Mouse (Mus musculus) right cerebral cortex, postnatal 25 days (tissue): ENCODE results near the gene 6430548M08Rik.

Source experiments
- DNase-seq: peaks from one replicate; pipeline ENCODE4 v3.0.0; 2022

The 6430548M08Rik gene

DNA sequence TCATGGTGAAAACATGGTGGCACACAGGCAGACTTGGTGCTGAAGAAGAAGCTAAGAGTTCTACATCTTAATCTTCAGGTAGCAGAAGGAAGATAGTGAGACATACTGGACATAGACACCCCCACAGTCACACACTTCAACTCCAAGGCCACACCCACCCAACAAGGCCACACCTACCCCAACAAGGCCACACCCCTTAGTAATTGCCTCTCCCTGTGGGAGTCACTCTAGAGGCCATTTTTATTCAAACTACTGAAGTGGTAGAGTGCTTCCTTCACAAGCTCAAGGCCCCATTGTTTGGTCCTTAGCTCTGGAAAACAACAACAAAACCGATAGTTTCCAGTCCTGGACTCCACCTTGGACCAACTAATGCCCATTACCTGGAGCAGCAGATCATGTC lies 32.1 kb downstream of the 6430548M08Rik start:
- DNase-seq = no peak

DNA sequence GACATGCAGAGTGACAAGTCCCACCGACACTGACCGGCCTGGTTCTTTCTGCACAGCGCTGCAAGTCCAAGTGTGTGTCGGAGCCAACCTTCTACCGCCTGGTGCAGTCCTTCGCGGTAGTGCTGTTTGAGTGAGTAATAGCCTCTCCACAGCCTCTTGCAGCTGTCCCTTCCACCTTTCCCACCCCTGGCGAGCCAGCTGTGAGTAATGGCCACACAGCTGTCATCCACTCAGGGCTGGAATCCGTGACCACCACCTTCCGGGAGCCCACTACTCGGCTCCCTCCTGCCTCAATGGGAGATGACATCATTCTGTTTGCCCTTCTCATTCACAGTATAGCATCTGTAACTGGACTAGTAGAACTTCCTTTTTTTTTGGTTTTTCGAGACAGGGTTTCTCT lies 36.1 kb downstream of the 6430548M08Rik start:
- DNase-seq = no peak

- DNase-seq = no peak
Measured at GRCm38 (mm10) chr8:120151151-120151550, 37.2 kb downstream of the 6430548M08Rik start.

GRCm38 (mm10) chr8:120152636-120153035 lies 38.7 kb downstream of the 6430548M08Rik start:
- no peak for DNase-seq

DNA sequence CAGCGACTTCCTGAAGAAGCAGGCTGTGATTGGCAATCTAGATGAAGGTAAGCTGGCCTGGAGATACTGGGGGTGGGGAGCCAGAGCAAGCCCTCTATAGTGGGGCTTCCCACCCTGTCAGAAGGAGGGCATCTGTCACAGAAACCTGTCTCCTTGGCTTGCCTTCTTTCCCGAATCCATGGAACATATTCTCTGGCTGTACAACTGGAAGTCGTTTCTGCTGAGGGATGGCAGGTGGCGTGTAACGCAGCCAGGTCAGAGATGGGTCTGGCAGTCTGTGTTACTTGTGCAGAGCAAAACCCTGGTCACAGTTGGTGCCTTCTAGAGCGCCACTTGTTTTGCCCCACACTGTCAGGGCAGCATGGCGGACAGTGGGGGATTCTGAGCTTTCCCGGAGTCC lies 46.4 kb downstream of the 6430548M08Rik start:
- no peak for DNase-seq

DNA sequence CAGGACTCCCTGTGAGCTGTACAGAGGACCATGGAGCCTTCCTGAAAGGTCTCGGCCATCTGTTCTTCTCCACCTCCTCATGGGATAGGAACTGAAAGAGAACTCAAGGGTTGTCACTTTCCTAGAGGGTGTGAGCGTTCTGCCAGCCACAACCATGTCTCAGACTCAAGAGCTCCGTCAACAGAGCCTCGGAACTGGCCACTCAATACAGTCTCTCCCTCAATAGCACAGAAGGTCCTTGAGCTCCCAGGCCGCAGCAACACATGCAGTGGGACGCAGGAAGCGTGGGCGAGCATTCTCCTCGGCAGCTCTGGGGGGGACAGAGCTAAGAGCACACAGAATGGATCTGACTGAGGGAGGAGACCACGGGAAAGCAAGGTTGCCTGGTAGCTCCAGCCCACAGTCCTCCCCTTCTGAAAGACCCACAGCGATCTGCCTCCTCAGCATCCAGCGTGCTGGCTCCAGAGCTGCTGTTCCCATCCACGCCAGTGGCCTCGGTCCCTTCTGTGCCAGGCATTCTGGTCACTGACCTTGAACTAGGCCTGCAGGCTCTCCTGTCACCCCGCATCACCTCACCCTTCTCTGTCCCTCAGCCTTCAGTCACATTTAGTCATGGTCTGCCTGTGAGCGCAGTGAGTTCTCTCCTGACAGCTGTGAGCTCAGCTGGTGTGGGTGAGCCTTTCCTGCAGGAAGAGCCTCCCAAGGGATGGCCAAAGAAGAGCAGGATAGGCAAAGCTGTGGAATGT lies 47.9 kb downstream of the 6430548M08Rik start:
- DNase-seq = no peak

GRCm38 (mm10) chr8:120162404-120162752 lies 48.4 kb downstream of the 6430548M08Rik start:
- DNase-seq = no peak

- DNase-seq = no peak
Measured at GRCm38 (mm10) chr8:120163376-120163775, 49.4 kb downstream of the 6430548M08Rik start.

DNA sequence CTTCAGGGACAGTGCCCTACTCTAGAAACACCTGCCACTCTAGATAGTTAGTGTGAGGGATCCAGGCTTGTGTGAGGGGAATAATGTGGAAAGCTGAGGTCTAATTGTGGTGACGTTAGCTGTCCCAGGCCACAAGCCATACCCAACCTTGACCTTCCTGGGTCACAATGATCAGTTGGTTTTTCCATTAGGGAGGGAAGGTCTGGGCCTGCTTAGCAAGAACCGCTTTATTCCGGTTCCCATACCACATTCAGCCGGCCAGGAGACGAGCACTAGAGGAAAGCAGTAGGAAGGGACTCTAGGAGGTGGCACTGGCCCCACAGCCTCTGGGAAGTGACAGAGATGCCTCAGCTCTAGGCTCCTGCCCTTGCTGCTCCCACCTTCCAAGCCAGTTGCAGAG lies 50.1 kb downstream of the 6430548M08Rik start:
- DNase-seq = no peak

DNA sequence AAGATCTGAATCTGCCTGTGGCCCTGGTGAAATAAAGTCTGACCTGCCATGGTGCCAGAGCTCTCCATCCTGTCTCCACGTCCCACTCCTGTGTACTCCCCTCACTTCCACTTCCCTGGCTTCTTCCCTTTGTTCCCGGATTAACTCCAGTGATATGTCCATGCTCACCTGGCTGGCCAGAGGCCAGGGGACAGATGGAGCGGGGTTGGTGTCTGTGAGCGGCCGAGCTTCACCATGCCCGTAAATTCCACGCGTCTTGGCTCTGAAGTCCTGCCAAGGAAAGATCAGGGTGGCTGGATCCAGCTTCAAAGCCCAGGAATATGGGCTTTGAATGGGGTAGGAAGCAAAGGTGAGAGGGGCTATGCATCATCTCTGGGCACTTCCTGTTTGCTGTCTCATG lies 53.2 kb downstream of the 6430548M08Rik start:
- no peak for DNase-seq

GRCm38 (mm10) chr8:120167821-120168220 lies 53.9 kb downstream of the 6430548M08Rik start:
- no peak for DNase-seq

DNA sequence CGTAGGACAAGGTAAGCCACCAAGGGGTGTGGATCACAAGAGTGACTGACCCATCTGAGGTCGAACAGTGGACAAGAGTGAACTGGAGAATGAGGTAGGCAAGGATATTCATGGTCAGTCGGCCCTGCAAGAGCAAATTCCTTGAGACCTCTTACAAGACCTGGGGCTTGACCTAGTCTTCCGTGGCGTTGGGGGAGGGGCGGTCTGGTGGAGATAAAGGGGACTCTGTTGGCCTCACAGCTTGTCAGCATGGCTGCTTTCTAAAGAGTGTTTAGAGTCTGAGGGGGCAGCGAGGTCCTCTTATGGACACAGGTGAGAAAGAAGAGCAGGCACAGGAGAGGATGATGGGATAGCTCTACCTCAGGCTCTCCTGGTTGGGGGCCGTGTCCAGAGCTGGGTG lies 55.2 kb downstream of the 6430548M08Rik start:
- DNase-seq = no peak

DNA sequence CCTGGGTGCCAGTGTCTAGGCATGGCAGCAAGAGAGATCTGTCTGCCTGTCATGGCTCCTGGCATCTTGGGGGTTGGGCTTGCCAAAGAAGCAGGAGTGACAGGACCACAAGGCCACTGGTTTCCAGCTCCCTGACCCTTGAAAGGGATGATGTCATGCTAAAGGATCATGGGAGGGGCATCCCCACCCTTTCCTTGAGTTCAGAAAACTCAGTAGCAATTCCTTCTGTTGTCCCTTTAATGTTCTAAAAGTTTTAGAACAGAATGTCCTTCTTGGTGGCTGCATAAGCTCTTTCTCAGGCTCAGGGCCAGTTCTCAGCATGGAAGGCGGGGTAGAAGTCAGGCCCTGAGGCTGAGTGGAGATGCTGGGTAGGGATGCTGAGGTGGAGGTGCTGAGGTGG lies 59.2 kb downstream of the 6430548M08Rik start:
- DNase-seq = no peak

GRCm38 (mm10) chr8:120174606-120175005 lies 60.7 kb downstream of the 6430548M08Rik start:
- DNase-seq = no peak

DNA sequence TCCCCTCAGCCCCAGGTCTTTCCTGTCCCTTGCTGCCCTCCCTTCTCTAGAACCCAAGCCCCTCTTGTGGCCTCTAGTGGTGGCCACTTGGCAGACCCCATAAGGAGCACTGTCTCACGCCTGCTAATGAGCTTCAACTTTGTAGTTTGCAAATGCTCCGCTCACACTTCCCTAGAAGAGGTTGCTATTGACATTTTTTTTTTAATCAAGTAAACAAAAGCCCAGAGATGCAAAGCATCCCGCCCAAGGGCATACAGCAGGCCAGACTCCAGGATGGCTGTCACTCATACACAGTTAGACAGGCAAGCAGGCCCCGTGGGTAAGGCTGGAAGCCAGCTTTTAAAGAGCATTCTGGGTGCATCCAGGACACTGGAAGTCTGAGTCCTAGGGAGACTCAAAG lies 62.7 kb downstream of the 6430548M08Rik start:
- DNase-seq = no peak

GRCm38 (mm10) chr8:120177318-120178123 lies 63.6 kb downstream of the 6430548M08Rik start, which contains the start of gene Fam92b:
Gene Fam92b, minus strand, starts transcription at chr8:120177466.
- DNase-seq = peak; percentile 70

GRCm38 (mm10) chr8:120178124-120178514 lies 64.2 kb downstream of the 6430548M08Rik start:
- DNase-seq = no peak

DNA sequence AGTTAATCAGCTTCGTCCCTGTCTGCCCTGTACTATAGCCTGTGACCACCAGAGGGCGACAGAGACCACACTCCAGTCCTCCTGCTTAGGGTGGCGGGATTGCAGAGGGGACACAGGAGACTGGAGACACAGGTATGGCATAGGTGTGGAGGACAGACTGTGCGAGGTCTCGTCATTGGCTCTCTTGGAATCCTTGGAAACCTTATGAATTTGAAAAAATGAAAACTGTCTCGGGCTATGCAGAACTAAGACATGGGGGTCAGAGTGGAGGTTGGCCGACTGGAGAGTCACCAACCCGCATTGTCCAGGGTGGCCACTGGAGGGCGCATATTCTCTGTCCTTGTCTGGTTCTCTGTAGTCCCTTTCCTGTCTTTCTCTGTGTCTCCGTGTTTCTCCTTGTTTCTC lies 65.1 kb downstream of the 6430548M08Rik start:
- peak; percentile 84 for DNase-seq

DNA sequence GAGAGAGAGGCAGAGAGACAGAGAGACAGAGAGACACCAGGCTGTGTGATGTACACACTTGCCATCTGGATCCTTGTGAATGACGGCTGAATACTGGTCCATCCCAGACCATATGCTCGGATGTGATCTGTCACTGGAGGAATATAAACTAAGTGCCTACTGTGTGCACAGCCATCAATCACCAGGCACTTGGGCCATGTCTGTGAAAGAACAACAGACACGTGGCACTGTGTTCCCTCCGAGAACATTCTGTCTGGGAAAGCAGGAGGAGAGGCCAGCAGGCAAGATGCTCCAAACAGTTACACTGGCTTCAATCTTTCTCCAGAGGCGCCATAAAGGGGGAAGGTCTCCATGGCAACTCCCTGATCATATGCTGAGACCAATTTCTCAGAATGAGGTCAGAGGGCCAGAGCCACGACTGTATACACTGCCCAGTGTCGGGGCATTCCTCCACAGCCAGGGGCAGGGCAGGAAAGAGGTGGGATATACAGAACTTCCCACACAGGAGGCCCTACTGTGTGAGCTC lies 66.6 kb downstream of the 6430548M08Rik start:
- DNase-seq = no peak

- DNase-seq = no peak
Measured at GRCm38 (mm10) chr8:120181274-120181673, 67.3 kb downstream of the 6430548M08Rik start.

DNA sequence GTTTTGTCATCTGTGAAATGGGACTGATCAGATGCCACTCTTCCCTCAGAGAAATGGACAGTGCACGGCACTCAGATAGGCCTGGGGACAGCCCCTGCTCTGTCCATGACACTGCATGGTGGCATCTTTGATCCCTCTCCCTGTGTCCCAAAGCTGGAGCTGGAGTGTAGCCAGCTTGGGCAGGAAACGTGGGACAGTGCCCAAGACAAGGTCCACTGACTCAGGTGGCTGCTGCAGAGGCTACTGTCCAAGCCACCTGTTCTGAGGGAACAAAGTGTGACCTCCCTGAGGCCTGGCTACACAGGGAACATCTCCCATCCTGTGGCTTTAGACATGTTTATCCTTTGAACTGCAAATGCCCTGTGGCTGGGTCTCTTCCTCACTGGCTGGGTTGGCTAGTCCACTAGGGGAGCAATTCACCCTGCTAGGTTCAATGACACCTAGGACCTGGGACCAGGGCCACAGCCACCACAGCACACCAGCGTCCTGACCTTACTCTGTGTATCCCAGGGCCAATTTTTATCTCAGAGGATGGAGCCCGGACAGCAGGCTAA lies 68.0 kb downstream of the 6430548M08Rik start:
- no peak for DNase-seq

GRCm38 (mm10) chr8:120184366-120184765 lies 70.4 kb downstream of the 6430548M08Rik start:
- DNase-seq = no peak
